In the genomic region with DNA sequence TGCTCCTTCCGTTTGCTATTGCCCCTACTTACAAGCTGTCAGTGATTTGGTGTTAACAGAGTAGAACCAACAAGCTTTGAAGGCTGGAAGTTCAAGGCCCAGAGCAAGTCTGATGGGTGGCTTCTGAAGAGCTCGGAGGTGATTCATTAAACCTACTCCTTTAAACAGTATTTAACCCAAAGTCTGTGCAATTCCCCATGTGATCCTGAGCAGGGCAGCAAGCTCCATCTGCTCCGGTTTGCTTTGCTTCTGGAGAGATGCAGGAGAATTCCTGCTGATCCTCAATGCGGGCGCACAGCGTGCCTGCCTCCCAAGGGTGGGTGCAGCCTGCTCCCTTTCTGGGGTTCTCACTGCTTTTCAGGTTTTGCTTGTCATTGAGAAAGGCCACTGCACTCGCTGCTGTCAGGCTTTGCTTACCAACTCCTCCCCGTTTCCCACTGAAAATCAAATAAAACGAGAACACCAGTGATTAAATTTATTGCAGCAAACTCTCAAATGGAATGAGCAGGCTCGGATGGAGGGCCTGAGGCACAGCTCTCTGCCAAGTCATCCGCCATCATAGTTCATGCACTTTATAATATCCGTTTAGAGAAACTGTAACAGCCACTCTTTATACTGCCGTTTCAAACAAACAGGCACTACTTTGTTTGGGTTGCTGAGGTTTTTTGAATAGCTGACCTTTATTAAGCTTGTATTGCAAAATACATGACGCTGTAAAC, we compare ENCODE assay signal across 12 mouse cellular contexts. TPM values are rescaled to one million over a fixed set of nuclear protein-coding genes. Genes with fewer than 3 reads are reported as not detected.
A peak's percentile ranks its signal among the peaks of the same experiment; 100 is the strongest.
DNase-seq lines count a peak whose midpoint lies in the region; ATAC-seq lines count a peak whose summit lies in the region.
"Had no signal": no experiment of that assay in that cellular context is flagged by ENCODE, and none has a peak within 500 bp of the region (broad histone marks: within the 10 kb centered on the region; RNA-seq: fewer than 3 reads in every experiment).

No protein-coding gene starts in this region.

- H3K27me3 ChIP-seq in hindbrain, embryonic 16.5 days (replicated peaks; ENCODE audit: control insufficient read depth, insufficient read depth, low read length), result no peaks in the 10 kb centered on the region

- H3K4me1 ChIP-seq in hindbrain, embryonic 16.5 days (ENCODE audit: control insufficient read depth, insufficient read depth, low read depth, low read length), result peaks cover 5% of the 10 kb centered on the region

- H3K9me3 ChIP-seq in hindbrain, embryonic 16.5 days (ENCODE audit: control insufficient read depth, low read length), result no peaks in the 10 kb centered on the region

- no peaks in the 10 kb centered on the region for H3K36me3 ChIP-seq in hindbrain, embryonic 16.5 days (ENCODE audit: control insufficient read depth, insufficient read depth, low read length)

- no peak overlapping the region for H3K9ac ChIP-seq in hindbrain, embryonic 16.5 days (ENCODE audit: low read depth, low read length)

- H3K4me3 ChIP-seq in hindbrain, embryonic 16.5 days (ENCODE audit: low read length), result no peak overlapping the region
- H3K4me3 ChIP-seq: left cerebral cortex, adult 2 months had no signal

- DNase-seq in adrenal gland, adult 2 months, result peak; percentile 4
- no peak for DNase-seq in adrenal gland, postnatal 25 days
- DNase-seq in right cerebral cortex, postnatal 4 days, result peak; percentile 9
- DNase-seq in right cerebral cortex, adult 2 months (ENCODE audit: low spot score in 2 of 2), result no peak
- DNase-seq in gastrocnemius, postnatal 4 days (ENCODE audit: low spot score in 2 of 2), result no peak
- no peak for DNase-seq in heart, adult 9 months (ENCODE audit: low spot score in 2 of 2)
- DNase-seq in spleen, postnatal 10 days (ENCODE audit: low spot score in 2 of 2), result no peak
- DNase-seq: heart, postnatal 10 days had no signal

- ATAC-seq in hindbrain, embryonic 16.5 days, result peak; percentile 65; the same call in 1 of the 2 replicates

- no peak overlapping the region for H3K27ac ChIP-seq in hindbrain, embryonic 16.5 days (ENCODE audit: low read depth, low read length)
- H3K27ac ChIP-seq: left cerebral cortex, adult 2 months had no signal

- 20% methylated on average over 14 of the region's 14 CpGs for WGBS in hindbrain, embryonic 16.5 days

- peak overlapping the region; percentile 37 for H3K4me2 ChIP-seq in hindbrain, embryonic 16.5 days (ENCODE audit: low read length)

RNA-seq across cellular contexts. Expression of a gene that starts 40.7 kb away (rescaled TPM):
- total RNA-seq in adrenal gland, adult 2 months (2021), result not detected
- polyA plus RNA-seq in adrenal gland, adult 2 months (2012; rRNA removed), result not detected in 2 replicates
- total RNA-seq in adrenal gland, postnatal 25 days (2021), result not detected in 2 replicates
- polyA plus RNA-seq in hindbrain, embryonic 16.5 days (2015; fragmentation: Nextera tagmentation; extraction: Ambion mirVana), result not detected in 2 replicates
- total RNA-seq in gastrocnemius, postnatal 4 days (2021), result not detected
- total RNA-seq: common myeloid progenitor, adult 5-6 weeks; heart, postnatal 10 days; left cerebral cortex, adult 2 months had no signal
- polyA plus RNA-seq: stomach, embryonic 14.5 days had no signal

Comparison
In these comparisons a context has a peak if more than half of its experiments do, and no peak if none do; other contexts are left out.
1. DNase-seq: peak in adrenal gland, adult 2 months (single experiment) and right cerebral cortex, postnatal 4 days (single experiment); none in adrenal gland, postnatal 25 days (single experiment), right cerebral cortex, adult 2 months (0 of 2), gastrocnemius, postnatal 4 days (0 of 2), heart, adult 9 months (0 of 2) and spleen, postnatal 10 days (0 of 2).